Mouse (Mus musculus): ENCODE data around the gene Kcnd3. TPM values are rescaled to one million over a fixed set of nuclear protein-coding genes. Genes with fewer than 3 reads are reported as not detected.

Gene Kcnd3
- polyA plus RNA-seq, 1 experiment from 2014 or later = 1.1 TPM

DNA sequence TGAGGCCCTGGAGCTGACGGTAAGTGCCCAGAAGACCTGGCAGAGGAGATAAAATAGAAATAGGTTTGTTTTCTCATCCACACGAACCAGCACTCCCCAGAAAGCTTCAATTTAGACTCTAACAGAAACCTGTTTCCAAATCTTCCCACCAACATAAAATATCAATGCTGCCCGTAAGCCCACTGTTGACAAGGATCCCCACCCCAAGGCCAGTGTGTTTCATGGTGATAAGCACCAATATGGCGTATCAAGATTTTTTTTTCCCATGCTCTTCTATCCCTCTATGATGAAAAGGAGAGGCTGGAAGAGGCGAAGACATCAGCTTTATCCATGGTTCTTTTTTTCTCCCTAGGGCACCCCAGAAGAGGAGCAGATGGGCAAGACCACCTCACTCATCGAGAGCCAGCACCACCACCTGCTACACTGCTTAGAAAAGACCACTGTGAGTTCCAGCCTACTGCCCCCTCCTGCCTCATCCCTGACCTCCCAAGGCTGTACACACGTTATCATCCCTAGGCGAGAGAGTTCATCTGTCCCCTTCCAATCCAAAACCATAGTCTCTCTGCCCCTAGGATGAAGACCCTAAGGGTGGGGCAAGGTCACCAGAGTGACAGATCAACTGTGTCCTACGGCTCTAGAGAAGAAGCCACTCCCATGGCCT, 213.1 kb downstream of the Kcnd3 start:
- no peak overlapping the region for H3K9ac ChIP-seq (ENCODE audit: low read depth, low read length)
- H3K9me3 ChIP-seq (ENCODE audit: control insufficient read depth) = no peaks in the 10 kb centered on the region
- no peak overlapping the region for H3K4me3 ChIP-seq (ENCODE audit: low read depth, low read length)
- no peak for ATAC-seq
- WGBS = 78% methylated on average over 9 of the region's 9 CpGs
- H3K27me3 ChIP-seq (replicated peaks; ENCODE audit: control insufficient read depth, insufficient read depth, low read length) = no peaks in the 10 kb centered on the region
- no peaks in the 10 kb centered on the region for H3K36me3 ChIP-seq (ENCODE audit: control insufficient read depth, insufficient read depth)
- no peak overlapping the region for H3K4me2 ChIP-seq (replicated peaks; ENCODE audit: low read depth)
- no peak for TF ChIP-seq CTCF (IDR thresholded peaks at IDR 0.05; ENCODE audit: low read depth)
- no peaks in the 10 kb centered on the region for H3K4me1 ChIP-seq (replicated peaks; ENCODE audit: control insufficient read depth, insufficient read depth, low read length)
- H3K27ac ChIP-seq (ENCODE audit: low read depth, low read length) = no peak overlapping the region

DNA sequence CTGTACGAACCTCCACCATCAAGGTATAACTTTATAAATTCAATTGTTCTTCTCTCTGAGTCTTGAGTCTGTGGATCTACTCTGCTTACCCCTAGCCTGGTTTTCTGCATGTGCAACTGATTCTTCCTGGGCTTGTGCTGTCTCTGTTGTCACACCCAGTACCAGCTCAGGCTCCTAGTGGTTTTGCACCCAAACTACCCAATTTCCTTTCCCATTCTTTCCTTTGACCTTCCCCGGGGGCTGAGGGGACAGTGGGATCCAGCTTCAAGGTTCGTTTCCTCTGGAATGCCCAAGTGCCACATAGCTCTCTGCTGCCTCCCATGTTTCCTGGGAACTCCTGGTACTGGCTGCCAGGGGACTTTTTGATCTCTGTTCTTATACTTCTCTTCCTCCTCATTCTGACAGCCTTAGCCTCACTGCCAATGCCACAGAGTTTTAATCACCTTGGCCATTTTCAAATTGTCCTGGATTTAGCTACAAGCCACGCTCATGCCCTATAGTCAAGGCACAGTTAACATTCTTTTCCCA, 214.9 kb downstream of the Kcnd3 start:
- Histone ChIP-seq H3K9me3 (ENCODE audit: control insufficient read depth) (no peaks in the 10 kb centered on the region), H3K4me3 (ENCODE audit: low read depth, low read length) (no peak overlapping the region), H3K4me1 (replicated peaks; ENCODE audit: control insufficient read depth, insufficient read depth, low read length) (no peaks in the 10 kb centered on the region), H3K36me3 (ENCODE audit: control insufficient read depth, insufficient read depth) (no peaks in the 10 kb centered on the region), H3K4me2 (replicated peaks; ENCODE audit: low read depth) (no peak overlapping the region), H3K27ac (ENCODE audit: low read depth, low read length) (no peak overlapping the region), H3K27me3 (replicated peaks; ENCODE audit: control insufficient read depth, insufficient read depth, low read length) (no peaks in the 10 kb centered on the region), H3K9ac (ENCODE audit: low read depth, low read length) (no peak overlapping the region)
- no peak for ATAC-seq
- TF ChIP-seq CTCF (IDR thresholded peaks at IDR 0.05; ENCODE audit: low read depth) = peak; percentile 15; the same call in 1 of the 2 replicates
- 65% methylated on average over 4 of the region's 4 CpGs for WGBS

DNA sequence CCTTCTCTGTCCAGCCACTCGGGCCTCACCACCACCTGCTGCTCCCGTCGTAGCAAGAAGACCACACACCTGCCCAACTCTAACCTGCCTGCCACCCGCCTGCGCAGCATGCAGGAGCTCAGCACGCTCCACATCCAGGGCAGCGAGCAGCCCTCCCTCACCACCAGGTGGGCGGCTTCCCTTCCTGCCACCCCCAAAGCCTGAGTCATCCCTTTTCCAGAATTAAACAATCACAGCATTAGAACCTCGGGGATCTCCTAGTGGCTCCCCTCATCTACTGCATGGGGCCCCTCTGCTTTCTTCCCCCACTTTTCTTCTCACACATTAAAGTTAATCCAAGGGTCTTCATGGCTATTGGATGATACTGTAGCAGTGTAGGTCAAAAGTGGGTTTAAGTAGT, 216.0 kb downstream of the Kcnd3 start:
- no peaks in the 10 kb centered on the region for H3K4me1 ChIP-seq (replicated peaks; ENCODE audit: control insufficient read depth, insufficient read depth, low read length)
- H3K36me3 ChIP-seq (ENCODE audit: control insufficient read depth, insufficient read depth) = no peaks in the 10 kb centered on the region
- 33% methylated on average over 9 of the region's 9 CpGs for WGBS
- no peak for TF ChIP-seq CTCF (IDR thresholded peaks at IDR 0.05; ENCODE audit: low read depth)
- H3K4me3 ChIP-seq (ENCODE audit: low read depth, low read length) = no peak overlapping the region
- no peak overlapping the region for H3K4me2 ChIP-seq (replicated peaks; ENCODE audit: low read depth)
- H3K27me3 ChIP-seq (replicated peaks; ENCODE audit: control insufficient read depth, insufficient read depth, low read length) = no peaks in the 10 kb centered on the region
- no peaks in the 10 kb centered on the region for H3K9me3 ChIP-seq (ENCODE audit: control insufficient read depth)
- H3K27ac ChIP-seq (ENCODE audit: low read depth, low read length) = no peak overlapping the region
- ATAC-seq = no peak
- no peak overlapping the region for H3K9ac ChIP-seq (ENCODE audit: low read depth, low read length)

DNA sequence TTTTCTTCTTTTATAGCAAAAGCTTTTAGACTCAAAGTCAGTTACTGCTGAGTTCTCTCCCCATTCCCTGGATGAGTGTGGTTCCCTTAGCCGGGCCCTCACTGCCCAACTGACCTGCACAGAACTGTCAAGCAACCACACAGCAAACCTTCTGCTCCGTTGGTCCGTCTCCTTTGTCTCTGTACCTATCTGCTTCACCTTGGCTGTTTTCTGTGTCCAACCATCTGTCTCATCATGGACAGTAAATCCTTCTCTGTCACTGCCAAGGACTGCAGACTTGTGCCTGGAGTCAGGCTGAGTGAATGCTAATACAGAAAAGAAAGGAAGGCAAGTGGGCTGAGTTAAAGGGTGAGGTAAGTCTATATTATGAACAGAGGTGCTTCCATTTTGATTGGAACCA, 217.6 kb downstream of the Kcnd3 start:
- H3K4me3 ChIP-seq (ENCODE audit: low read depth, low read length) = no peak overlapping the region
- no peak overlapping the region for H3K9ac ChIP-seq (ENCODE audit: low read depth, low read length)
- H3K9me3 ChIP-seq (ENCODE audit: control insufficient read depth) = no peaks in the 10 kb centered on the region
- no peak for TF ChIP-seq CTCF (IDR thresholded peaks at IDR 0.05; ENCODE audit: low read depth)
- 88% methylated on average over 3 of the region's 3 CpGs for WGBS
- no peak overlapping the region for H3K4me2 ChIP-seq (replicated peaks; ENCODE audit: low read depth)
- no peak overlapping the region for H3K27ac ChIP-seq (ENCODE audit: low read depth, low read length)
- H3K27me3 ChIP-seq (replicated peaks; ENCODE audit: control insufficient read depth, insufficient read depth, low read length) = no peaks in the 10 kb centered on the region
- no peak for ATAC-seq
- H3K36me3 ChIP-seq (ENCODE audit: control insufficient read depth, insufficient read depth) = no peaks in the 10 kb centered on the region
- H3K4me1 ChIP-seq (replicated peaks; ENCODE audit: control insufficient read depth, insufficient read depth, low read length) = no peaks in the 10 kb centered on the region

DNA sequence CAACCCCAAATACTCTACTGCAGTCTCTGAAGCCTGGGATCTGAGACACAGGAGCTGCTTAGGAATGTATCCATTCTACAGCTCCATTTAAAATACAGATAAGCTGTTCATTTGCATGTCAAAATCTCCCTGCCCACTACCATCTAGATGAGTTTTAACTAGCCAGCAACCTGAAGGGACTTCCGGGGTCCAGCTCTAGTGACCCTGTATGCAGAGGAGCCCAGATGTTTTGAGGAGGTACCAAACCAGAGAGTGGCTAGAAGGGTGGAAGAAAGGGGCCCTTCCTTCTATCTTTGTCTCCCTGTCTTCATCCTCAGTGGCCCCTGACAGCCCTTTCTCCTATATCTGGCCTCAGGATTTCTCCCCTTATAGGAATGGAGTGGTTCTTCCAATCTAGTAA, 218.7 kb downstream of the Kcnd3 start:
- Histone ChIP-seq H3K4me2 (replicated peaks; ENCODE audit: low read depth) (no peak overlapping the region), H3K9me3 (ENCODE audit: control insufficient read depth) (no peaks in the 10 kb centered on the region), H3K4me3 (ENCODE audit: low read depth, low read length) (no peak overlapping the region), H3K27ac (ENCODE audit: low read depth, low read length) (no peak overlapping the region), H3K27me3 (replicated peaks; ENCODE audit: control insufficient read depth, insufficient read depth, low read length) (no peaks in the 10 kb centered on the region), H3K36me3 (ENCODE audit: control insufficient read depth, insufficient read depth) (no peaks in the 10 kb centered on the region), H3K4me1 (replicated peaks; ENCODE audit: control insufficient read depth, insufficient read depth, low read length) (no peaks in the 10 kb centered on the region), H3K9ac (ENCODE audit: low read depth, low read length) (no peak overlapping the region)
- no peak for TF ChIP-seq CTCF (IDR thresholded peaks at IDR 0.05; ENCODE audit: low read depth)
- WGBS = 83% methylated on average over 1 of the region's 1 CpGs
- no peak for ATAC-seq

DNA sequence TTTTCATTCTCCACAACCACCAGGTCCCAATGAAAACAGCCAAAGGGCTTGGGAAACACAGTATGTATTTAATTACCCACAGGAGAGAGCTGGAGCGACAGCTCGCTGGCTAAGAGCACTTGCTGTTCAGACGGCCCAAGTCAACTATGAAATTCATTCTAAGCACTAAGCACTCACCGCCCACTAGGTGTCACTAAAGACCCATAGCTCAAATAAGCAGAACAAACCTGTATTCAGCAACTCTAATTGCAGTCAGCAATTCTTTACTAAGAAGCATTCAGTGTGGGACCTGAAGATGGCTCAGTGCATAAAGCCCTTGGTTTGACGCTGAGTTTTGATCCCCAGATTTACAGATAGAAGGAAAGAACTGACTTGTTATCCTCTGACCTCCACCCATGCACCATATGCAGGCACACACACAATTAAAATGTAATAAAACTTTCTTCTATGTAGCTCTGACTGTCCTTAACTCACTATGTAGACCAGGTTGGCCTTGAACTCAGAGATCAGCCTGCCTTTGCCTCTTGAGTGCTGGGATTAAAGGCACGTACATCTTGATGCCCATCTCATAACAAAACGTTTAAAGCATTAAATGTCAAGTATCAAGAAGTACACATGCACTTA, 222.6 kb downstream of the Kcnd3 start:
- 17% methylated on average over 7 of the region's 7 CpGs for WGBS
- peak; percentile 99 for TF ChIP-seq CTCF (IDR thresholded peaks at IDR 0.05; ENCODE audit: low read depth)
- Histone ChIP-seq H3K27ac (ENCODE audit: low read depth, low read length) (no peak overlapping the region), H3K36me3 (ENCODE audit: control insufficient read depth, insufficient read depth) (peaks cover 14% of the 10 kb centered on the region), H3K4me3 (ENCODE audit: low read depth, low read length) (no peak overlapping the region), H3K4me2 (replicated peaks; ENCODE audit: low read depth) (no peak overlapping the region), H3K27me3 (replicated peaks; ENCODE audit: control insufficient read depth, insufficient read depth, low read length) (no peaks in the 10 kb centered on the region), H3K9me3 (ENCODE audit: control insufficient read depth) (no peaks in the 10 kb centered on the region), H3K9ac (ENCODE audit: low read depth, low read length) (no peak overlapping the region), H3K4me1 (replicated peaks; ENCODE audit: control insufficient read depth, insufficient read depth, low read length) (no peaks in the 10 kb centered on the region)
- peak; percentile 61; the same call in 1 of the 2 replicates for ATAC-seq

Measured in intestine, postnatal 0 days (tissue).